Mouse (Mus musculus) heart, adult 2 months (tissue): ENCODE measurements around the gene Tssk2. TPM values are rescaled to one million over a fixed set of nuclear protein-coding genes. Genes with fewer than 3 reads are reported as not detected.

Experiments
- DNase-seq, 2 experiments: peaks; one replicate each; pipeline ENCODE4 v3.0.0; 2021
- H3K27ac ChIP-seq: fragments of 200-600 bp; 2 replicates; pipeline ENCODE4 v1.8.1; 2022
- H3K27me3 ChIP-seq: fragments of 200-500 bp; 2 replicates; pipeline ENCODE4 v1.6.1; 2012; ENCODE audit warnings: mild to moderate bottlenecking, low read length, inconsistent platforms, mixed read lengths; ENCODE audit not compliant: control insufficient read depth, insufficient read depth
- H3K36me3 ChIP-seq: fragments of 200-500 bp; 2 replicates; pipeline ENCODE4 v1.6.1; 2012; ENCODE audit warnings: low read length, inconsistent platforms; ENCODE audit not compliant: control insufficient read depth, insufficient read depth
- H3K4me1 ChIP-seq: fragments of 200-500 bp; 2 replicates; pipeline ENCODE4 v1.6.1; 2011; ENCODE audit warnings: low read length; ENCODE audit not compliant: control insufficient read depth, insufficient read depth
- H3K4me3 ChIP-seq: fragments of 200-600 bp; 2 replicates; pipeline ENCODE4 v1.8.1; 2022
- H3K79me2 ChIP-seq: fragments of 200-500 bp; replicated peaks from 2 replicates; pipeline ENCODE4 v1.6.1; 2012; ENCODE audit warnings: mild to moderate bottlenecking, inconsistent platforms, low read length, moderate library complexity, mixed read lengths; ENCODE audit not compliant: control insufficient read depth, insufficient read depth
- H3K9ac ChIP-seq: fragments of 200-500 bp; 2 replicates; pipeline ENCODE4 v1.6.1; 2012; ENCODE audit warnings: low read depth, mild to moderate bottlenecking, control low read depth, inconsistent platforms, low read length, mixed read lengths
- CTCF ChIP-seq: fragments of 200-600 bp; IDR thresholded peaks from 2 replicates; pipeline ENCODE4 v1.8.1; 2022; ENCODE audit warnings: antibody characterized with exemption, mild to moderate bottlenecking, moderate library complexity
- EP300 ChIP-seq: fragments of 200-500 bp; IDR thresholded peaks from 2 replicates; pipeline ENCODE4 v1.6.1; 2011; ENCODE audit warnings: low read depth, low read length, control low read depth; ENCODE audit not compliant: insufficient read depth
- POLR2A ChIP-seq: fragments of 200-500 bp; IDR thresholded peaks from 2 replicates; pipeline ENCODE4 v1.6.1; 2011; ENCODE audit warnings: mild to moderate bottlenecking, low read depth, low read length, control low read depth; ENCODE audit not compliant: insufficient read depth
- WGBS: fragments of 180-500 bp; shearing (Covaris S2); methylation state at CpG from one replicate; pipeline ENCODE4 v1.1.7; 2018; 5-methylcytosine and 5-hydroxymethylcytosine counted together
- intact Hi-C: fragments of 180-260 bp; cut with DNase I; formaldehyde crosslinking; loops from one replicate; pipeline ENCODE4 v1.15.1; 2025
- polyA plus RNA-seq: library from polyadenylated mRNA; depleted of rRNA; stranded (reverse); fragments of >200 nt; gene quantifications from 2 replicates; pipeline ENCODE4 v1.2.3, GENCODE M21; 2012; rRNA removed
- total RNA-seq, 2 experiments: library from RNA; stranded (reverse); gene quantifications; 2 replicates each; pipeline ENCODE4 v1.2.3; 2021

Tssk2 gene
- total and polyA plus RNA-seq, 3 experiments = 0.33 TPM; not detected in 2

DNA sequence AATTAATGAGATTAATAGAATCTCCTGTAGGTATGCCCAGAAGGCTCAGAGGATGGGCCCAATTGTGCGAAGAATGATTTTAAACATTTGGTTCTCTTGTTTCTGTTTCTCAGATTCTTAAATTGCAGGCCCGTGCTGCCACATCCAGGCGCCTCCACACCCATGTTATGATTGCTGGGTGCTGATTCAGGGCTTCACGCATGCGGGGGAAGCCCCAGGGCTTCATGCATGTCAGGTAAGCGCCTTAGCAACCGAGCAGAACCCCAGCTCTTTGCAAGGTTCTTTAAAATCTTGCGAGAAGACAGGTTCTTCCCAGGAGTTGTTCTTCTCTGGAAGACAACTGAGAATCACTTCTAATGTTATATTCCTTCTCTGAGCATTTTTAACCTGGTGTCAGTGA, 45.0 kb downstream of the Tssk2 start:
- WGBS = 65% methylated on average over 8 of the region's 8 CpGs
- no peaks in the 10 kb centered on the region for H3K27me3 ChIP-seq
- H3K9ac ChIP-seq = no peak overlapping the region
- TF ChIP-seq EP300 = no peak
- TF ChIP-seq CTCF = no peak
- no peak for TF ChIP-seq POLR2A
- no peak overlapping the region for H3K27ac ChIP-seq
- H3K4me3 ChIP-seq = no peak overlapping the region
- intact Hi-C loops = no loop called here
- H3K4me1 ChIP-seq = no peaks in the 10 kb centered on the region
- H3K36me3 ChIP-seq = no peaks in the 10 kb centered on the region
- no peak for DNase-seq
- no peaks in the 10 kb centered on the region for H3K79me2 ChIP-seq

DNA sequence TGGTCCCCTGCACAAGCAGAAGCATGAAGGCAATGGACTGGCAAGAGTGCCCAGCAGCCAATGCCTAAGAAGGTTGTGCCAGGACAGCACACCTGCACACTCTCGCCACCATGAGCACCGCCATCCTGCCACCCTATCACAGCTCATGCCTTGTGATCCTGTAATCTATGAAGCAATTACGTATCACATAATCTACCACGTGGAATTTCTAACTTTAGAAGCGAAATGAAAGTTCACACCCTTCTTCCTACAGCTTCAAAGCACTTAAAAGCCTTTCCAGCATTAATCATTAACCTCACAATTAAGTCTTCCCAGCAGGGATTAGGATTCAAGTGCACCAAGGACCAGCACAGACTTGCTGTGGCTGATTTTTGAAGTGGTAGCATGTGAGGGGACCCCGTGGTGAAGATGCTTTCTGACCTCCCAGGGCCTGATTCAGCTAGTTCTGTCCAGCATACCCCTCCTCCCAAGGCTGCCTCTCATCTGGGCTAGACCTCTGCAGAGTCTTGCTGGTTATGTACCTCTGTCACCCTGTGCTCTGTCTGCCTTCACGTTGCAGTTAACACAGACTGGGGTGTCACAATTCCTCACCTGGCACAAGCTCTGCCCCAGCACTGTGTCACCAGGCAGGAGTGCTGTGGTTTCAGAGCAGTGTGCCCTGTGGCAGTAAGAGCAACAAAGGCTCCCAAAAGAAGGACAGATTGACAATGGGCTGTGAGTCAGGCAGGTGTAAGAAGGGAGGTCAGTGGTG, 46.8 kb downstream of the Tssk2 start:
- no peak overlapping the region for H3K27ac ChIP-seq
- no peak for DNase-seq
- H3K4me3 ChIP-seq = no peak overlapping the region
- whole genome bisulfite sequencing = 58% methylated on average over 7 of the region's 7 CpGs
- no peak for TF ChIP-seq EP300
- no peak for TF ChIP-seq CTCF
- no peak for TF ChIP-seq POLR2A
- no peaks in the 10 kb centered on the region for H3K4me1 ChIP-seq
- no peaks in the 10 kb centered on the region for H3K27me3 ChIP-seq
- no peaks in the 10 kb centered on the region for H3K79me2 ChIP-seq
- no peak overlapping the region for H3K9ac ChIP-seq
- intact Hi-C loops = no loop called here
- H3K36me3 ChIP-seq = no peaks in the 10 kb centered on the region

DNA sequence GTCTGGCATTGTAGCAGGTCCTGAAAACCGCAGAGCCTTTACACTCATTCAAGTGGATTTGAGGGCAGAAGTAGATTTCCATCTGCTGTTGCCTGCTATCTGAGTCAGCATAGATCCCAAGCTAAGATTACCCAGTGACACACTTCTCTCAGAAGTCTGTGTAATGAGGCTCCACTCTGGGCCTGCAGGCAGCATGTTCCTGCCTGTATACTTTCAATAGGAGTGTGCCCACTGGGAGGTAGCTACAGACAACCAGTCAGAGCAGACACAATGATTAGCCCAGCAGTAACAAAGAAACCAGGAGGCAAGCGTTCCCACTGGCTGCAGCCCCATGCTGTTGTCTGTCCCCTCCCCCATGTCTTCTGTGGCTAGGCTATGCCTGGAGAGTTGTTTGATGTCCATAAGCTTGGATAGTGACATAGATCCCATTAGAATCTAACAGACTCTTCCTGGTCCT, 51.0 kb downstream of the Tssk2 start:
- H3K4me1 ChIP-seq = no peaks in the 10 kb centered on the region
- intact Hi-C loops = no loop called here
- no peak overlapping the region for H3K27ac ChIP-seq
- H3K79me2 ChIP-seq = no peaks in the 10 kb centered on the region
- no peak for TF ChIP-seq POLR2A
- no peak for TF ChIP-seq CTCF
- TF ChIP-seq EP300 = no peak
- 46% methylated on average over 2 of the region's 2 CpGs for whole genome bisulfite sequencing
- DNase-seq = no peak
- no peak overlapping the region for H3K4me3 ChIP-seq
- H3K9ac ChIP-seq = no peak overlapping the region
- no peaks in the 10 kb centered on the region for H3K36me3 ChIP-seq
- H3K27me3 ChIP-seq = no peaks in the 10 kb centered on the region

Other genes with a start within 250 kb of the Tssk2 start
- gene Med15, start 165.7 kb upstream of the Tssk2 start, total RNA-seq = 10 to 100 TPM; 21.5 to 24.9 TPM
- gene Med15, start 165.7 kb upstream of the Tssk2 start, polyA plus RNA-seq = 37.3 and 44.3 TPM in 2 replicates
- 10 to 100 TPM; 17.3 to 18.6 TPM for gene Klhl22, start 139.0 kb upstream of the Tssk2 start, total RNA-seq
- 23.6 and 30.2 TPM in 2 replicates for gene Klhl22, start 139.0 kb upstream of the Tssk2 start, polyA plus RNA-seq
- 1 to 10 TPM; 4.1 to 5.2 TPM for gene Scarf2, start 101.4 kb upstream of the Tssk2 start, total RNA-seq
- gene Scarf2, start 101.4 kb upstream of the Tssk2 start, polyA plus RNA-seq = 10.8 and 13.4 TPM in 2 replicates
- gene B830017H08Rik, start 65.5 kb upstream of the Tssk2 start, total RNA-seq = not detected
- gene B830017H08Rik, start 65.5 kb upstream of the Tssk2 start, polyA plus RNA-seq = not detected in 2 replicates
- gene Car15, start 60.3 kb upstream of the Tssk2 start, total RNA-seq = 1 to 10 TPM; 1.6 to 2.9 TPM
- 4.6 and 5.2 TPM in 2 replicates for gene Car15, start 60.3 kb upstream of the Tssk2 start, polyA plus RNA-seq
- under 1 TPM; 0.20 to 0.31 TPM for gene Gm20518, start 7.0 kb upstream of the Tssk2 start, total RNA-seq
- 0.68 and 1.1 TPM in 2 replicates for gene Gm20518, start 7.0 kb upstream of the Tssk2 start, polyA plus RNA-seq
- under 1 TPM; 0.16 TPM for gene Tssk1, start 4.4 kb upstream of the Tssk2 start, total RNA-seq
- 0.27 and 0.29 TPM in 2 replicates for gene Tssk1, start 4.4 kb upstream of the Tssk2 start, polyA plus RNA-seq
- 10 to 100 TPM; 46.5 to 55.7 TPM for gene Dgcr2, start 75 bp upstream of the Tssk2 start, total RNA-seq
- gene Dgcr2, start 75 bp upstream of the Tssk2 start, polyA plus RNA-seq = 64.3 and 77.9 TPM in 2 replicates
- 1 to 10 TPM; 8.0 to 8.3 TPM for gene Ess2, start 12.7 kb downstream of the Tssk2 start, total RNA-seq
- gene Ess2, start 12.7 kb downstream of the Tssk2 start, polyA plus RNA-seq = 11.4 and 12.6 TPM in 2 replicates
- gene Gsc2, start 16.4 kb downstream of the Tssk2 start, total RNA-seq = not detected
- gene Gsc2, start 16.4 kb downstream of the Tssk2 start, polyA plus RNA-seq = not detected in 2 replicates
- 1 to 10 TPM; 6.8 to 7.3 TPM for gene Slc25a1, start 29.6 kb downstream of the Tssk2 start, total RNA-seq
- 32.3 and 65.5 TPM in 2 replicates for gene Slc25a1, start 29.6 kb downstream of the Tssk2 start, polyA plus RNA-seq
- not detected for gene Vpreb2, start 81.8 kb downstream of the Tssk2 start, total RNA-seq
- not detected in 2 replicates for gene Vpreb2, start 81.8 kb downstream of the Tssk2 start, polyA plus RNA-seq
- gene Dgcr6, start 154.2 kb downstream of the Tssk2 start, total RNA-seq = 10 to 100 TPM; 41.4 TPM
- gene Dgcr6, start 154.2 kb downstream of the Tssk2 start, polyA plus RNA-seq = 46.7 and 48.8 TPM in 2 replicates
- 10 to 100 TPM; 18.8 to 23.4 TPM for gene Prodh, start 191.6 kb downstream of the Tssk2 start, total RNA-seq
- gene Prodh, start 191.6 kb downstream of the Tssk2 start, polyA plus RNA-seq = 46.7 and 57.9 TPM in 2 replicates
- gene Rtn4r, start 229.0 kb downstream of the Tssk2 start, total RNA-seq = 1 to 10 TPM; 2.3 to 9.8 TPM
- 31.9 and 57.8 TPM in 2 replicates for gene Rtn4r, start 229.0 kb downstream of the Tssk2 start, polyA plus RNA-seq